Mouse (Mus musculus) hindbrain, embryonic 12.5 days (tissue): ENCODE data around the gene Peli1. TPM values are rescaled to one million over a fixed set of nuclear protein-coding genes. Genes with fewer than 3 reads are reported as not detected.
"Not testable (repeated sequence)": the region's sequence is repeated elsewhere in the genome, so short reads cannot be mapped to it uniquely, and the experiment has no call there.

ENCODE experiments used
- ATAC-seq: fragments of 200-750 bp; cut with Nextera tagmentation; 2 replicates; pipeline ENCODE4 v1.8.0; 2017; ENCODE audit warnings: moderate TSS enrichment; ENCODE audit not compliant: low FRiP score
- H3K27ac ChIP-seq: fragments of 300-500 bp; sonication (generic); 2 replicates; pipeline ENCODE4 v1.5.1; 2016; ENCODE audit warnings: mild to moderate bottlenecking
- H3K27me3 ChIP-seq: fragments of 300-500 bp; sonication (generic); 2 replicates; pipeline ENCODE4 v1.6.1; 2016; ENCODE audit warnings: mild to moderate bottlenecking
- H3K36me3 ChIP-seq: fragments of 300-500 bp; sonication (generic); 2 replicates; pipeline ENCODE4 v1.6.1; 2016; ENCODE audit warnings: mild to moderate bottlenecking
- H3K4me1 ChIP-seq: fragments of 300-500 bp; sonication (generic); 2 replicates; pipeline ENCODE4 v1.6.1; 2016
- H3K4me2 ChIP-seq: fragments of 300-500 bp; sonication (generic); replicated peaks from 2 replicates; pipeline ENCODE4 v1.6.1; 2016; ENCODE audit warnings: mild to moderate bottlenecking
- H3K4me3 ChIP-seq: fragments of 300-500 bp; sonication (generic); 2 replicates; pipeline ENCODE4 v1.5.1; 2016; ENCODE audit warnings: mild to moderate bottlenecking
- H3K9ac ChIP-seq: fragments of 300-500 bp; sonication (generic); 2 replicates; pipeline ENCODE4 v1.6.1; 2016; ENCODE audit warnings: mild to moderate bottlenecking, moderate library complexity
- H3K9me3 ChIP-seq: fragments of 300-500 bp; sonication (generic); replicated peaks from 2 replicates; pipeline ENCODE4 v1.6.1; 2016; ENCODE audit warnings: mild to moderate bottlenecking
- WGBS: fragments of 180-500 bp; shearing (Covaris S2); methylation state at CpG from one replicate; pipeline ENCODE4 v1.1.7; 2016; 5-methylcytosine and 5-hydroxymethylcytosine counted together
- polyA plus RNA-seq: library from polyadenylated mRNA; unstranded; fragments of >200 nt; fragmentation: Nextera tagmentation; extraction: Ambion mirVana; gene quantifications from 2 replicates; pipeline ENCODE4 v1.2.1, GENCODE M21; 2016

Gene Peli1
- polyA plus RNA-seq, 1 experiment from 2014 or later: 102 TPM

DNA sequence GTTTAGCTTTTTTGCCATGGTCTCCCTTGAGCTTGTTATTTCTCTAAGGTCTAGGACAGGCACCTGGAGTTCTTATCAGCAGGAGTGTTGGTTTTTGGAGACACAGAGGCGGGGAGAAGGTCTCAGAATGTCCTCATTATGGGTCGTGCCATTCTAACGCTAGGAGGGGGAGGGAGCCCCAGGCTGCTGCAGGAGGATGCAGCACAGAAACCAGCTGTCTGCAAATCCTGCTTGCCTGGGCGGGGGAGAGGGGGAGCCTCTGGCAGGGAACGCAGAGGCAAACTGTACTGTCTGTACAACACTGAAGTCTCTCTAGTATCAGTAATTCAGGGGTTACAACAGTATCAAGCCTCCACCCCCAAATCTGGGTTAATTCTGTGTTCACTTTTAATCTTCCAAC lies 72.6 kb downstream of the Peli1 start:
- Histone ChIP-seq H3K27me3 (no peaks in the 10 kb centered on the region), H3K9ac (no peak overlapping the region), H3K4me1 (peaks cover 15% of the 10 kb centered on the region), H3K9me3 (no peaks in the 10 kb centered on the region), H3K36me3 (no peaks in the 10 kb centered on the region), H3K4me2 (no peak overlapping the region), H3K27ac (no peak overlapping the region), H3K4me3 (no peak overlapping the region)
- ATAC-seq: 0 out of 2 replicates have a peak, but pooled peaks have one; percentile 32
- 5% methylated on average over 5 of the region's 5 CpGs for WGBS

DNA sequence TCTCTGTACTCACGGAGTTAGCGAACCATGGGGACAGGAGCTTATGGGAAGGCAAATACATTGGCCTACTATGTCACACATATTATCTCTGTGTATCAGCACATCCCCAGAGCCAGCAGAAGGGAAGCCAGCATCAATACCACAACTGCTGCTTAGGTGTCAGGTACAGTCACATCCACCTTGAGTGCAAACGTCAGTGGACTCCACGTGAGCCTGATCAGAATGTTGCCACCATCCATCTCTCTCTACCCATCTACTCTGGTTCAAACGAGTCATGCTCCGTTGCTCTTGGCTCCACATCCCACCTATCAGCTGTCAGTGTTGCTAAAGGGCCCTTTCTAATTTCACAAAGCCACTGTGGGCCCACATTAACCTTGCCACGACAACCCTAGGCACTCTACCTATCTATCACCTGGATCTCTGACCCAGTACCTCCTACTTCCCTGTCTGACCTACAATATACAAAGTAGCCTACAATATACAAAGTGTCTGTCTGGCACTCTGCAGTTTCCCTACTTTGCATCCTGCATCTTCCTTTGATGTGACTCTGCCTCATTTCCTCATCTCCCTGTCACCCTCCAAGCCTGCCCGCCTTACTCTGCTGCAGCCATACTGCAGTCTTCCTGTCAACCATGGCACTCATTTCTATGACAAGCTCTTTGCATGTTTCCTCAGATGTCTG lies 73.4 kb downstream of the Peli1 start:
- no peak overlapping the region for H3K4me2 ChIP-seq
- no peak overlapping the region for H3K27ac ChIP-seq
- no peak for ATAC-seq
- no peaks in the 10 kb centered on the region for H3K9me3 ChIP-seq
- peaks cover 15% of the 10 kb centered on the region for H3K4me1 ChIP-seq
- 57% methylated on average over 8 of the region's 8 CpGs for WGBS
- no peak overlapping the region for H3K9ac ChIP-seq
- H3K36me3 ChIP-seq: no peaks in the 10 kb centered on the region
- no peaks in the 10 kb centered on the region for H3K27me3 ChIP-seq
- H3K4me3 ChIP-seq: no peak overlapping the region

DNA sequence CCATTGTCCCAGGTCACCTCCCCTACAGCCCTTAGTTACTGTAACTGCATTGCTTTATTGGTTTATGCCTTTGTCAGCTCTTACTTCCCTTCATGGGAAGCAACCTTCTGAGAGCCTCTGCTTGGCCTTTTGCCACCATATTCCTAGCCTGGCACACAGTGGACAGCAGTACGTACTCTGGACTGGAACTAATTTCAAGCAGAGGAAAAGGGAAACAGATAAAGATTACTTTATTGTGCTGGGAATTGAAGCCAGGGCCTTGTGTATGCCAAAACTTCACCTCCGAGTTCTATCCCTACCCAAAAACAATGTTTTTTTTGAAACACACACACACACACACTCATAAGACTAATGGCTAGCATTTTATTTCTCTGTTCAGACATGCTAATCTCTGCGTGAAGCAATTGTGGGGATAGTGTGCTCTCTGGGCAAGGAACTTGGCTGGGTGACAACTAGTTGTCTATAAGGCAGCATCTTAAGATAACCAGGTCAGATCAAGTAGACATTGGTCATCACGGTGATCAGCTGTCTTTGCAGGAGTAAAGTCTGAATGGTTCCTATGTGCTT lies 74.0 kb downstream of the Peli1 start:
- H3K9ac ChIP-seq: no peak overlapping the region
- H3K4me3 ChIP-seq: no peak overlapping the region
- WGBS: 83% methylated on average over 4 of the region's 4 CpGs
- no peak overlapping the region for H3K4me2 ChIP-seq
- H3K27me3 ChIP-seq: no peaks in the 10 kb centered on the region
- no peak overlapping the region for H3K27ac ChIP-seq
- no peak for ATAC-seq
- H3K9me3 ChIP-seq: no peaks in the 10 kb centered on the region
- no peaks in the 10 kb centered on the region for H3K36me3 ChIP-seq
- H3K4me1 ChIP-seq: peaks cover 15% of the 10 kb centered on the region

DNA sequence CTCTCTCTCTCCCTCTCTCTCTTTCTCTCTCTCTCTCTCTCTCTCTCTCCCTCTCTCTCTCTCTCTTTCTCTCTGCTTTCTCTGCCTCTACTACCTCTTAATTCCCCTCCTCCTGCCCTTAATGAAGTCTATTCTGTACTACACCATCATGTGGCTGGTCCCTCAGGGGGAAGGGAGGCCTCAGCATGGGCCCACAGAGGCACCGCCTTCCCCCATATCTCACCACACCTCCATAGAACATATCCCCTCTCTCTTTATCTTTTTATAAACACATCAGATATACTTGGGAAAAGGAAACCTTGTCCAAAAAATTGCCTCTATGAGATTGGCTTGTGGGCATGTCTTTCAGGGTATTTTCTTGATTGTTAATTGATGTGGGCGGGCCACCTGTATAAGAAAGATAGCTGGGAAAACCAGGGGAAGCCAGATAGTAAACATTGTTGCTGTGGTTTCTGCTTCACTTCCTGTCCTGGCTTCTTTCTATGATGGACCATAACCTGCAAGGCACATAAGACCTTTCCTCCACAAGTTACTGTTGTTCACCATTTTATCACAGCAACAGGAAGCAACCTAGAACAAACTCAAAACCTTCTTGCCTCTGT lies 75.5 kb downstream of the Peli1 start:
- Histone ChIP-seq H3K36me3 (no peaks in the 10 kb centered on the region), H3K4me3 (no peak overlapping the region), H3K4me1 (peaks cover 15% of the 10 kb centered on the region), H3K27ac (no peak overlapping the region), H3K9me3 (no peaks in the 10 kb centered on the region), H3K9ac (no peak overlapping the region), H3K27me3 (no peaks in the 10 kb centered on the region), H3K4me2 (no peak overlapping the region)
- no peak for ATAC-seq
- WGBS: 95% methylated on average over 2 of the region's 2 CpGs

DNA sequence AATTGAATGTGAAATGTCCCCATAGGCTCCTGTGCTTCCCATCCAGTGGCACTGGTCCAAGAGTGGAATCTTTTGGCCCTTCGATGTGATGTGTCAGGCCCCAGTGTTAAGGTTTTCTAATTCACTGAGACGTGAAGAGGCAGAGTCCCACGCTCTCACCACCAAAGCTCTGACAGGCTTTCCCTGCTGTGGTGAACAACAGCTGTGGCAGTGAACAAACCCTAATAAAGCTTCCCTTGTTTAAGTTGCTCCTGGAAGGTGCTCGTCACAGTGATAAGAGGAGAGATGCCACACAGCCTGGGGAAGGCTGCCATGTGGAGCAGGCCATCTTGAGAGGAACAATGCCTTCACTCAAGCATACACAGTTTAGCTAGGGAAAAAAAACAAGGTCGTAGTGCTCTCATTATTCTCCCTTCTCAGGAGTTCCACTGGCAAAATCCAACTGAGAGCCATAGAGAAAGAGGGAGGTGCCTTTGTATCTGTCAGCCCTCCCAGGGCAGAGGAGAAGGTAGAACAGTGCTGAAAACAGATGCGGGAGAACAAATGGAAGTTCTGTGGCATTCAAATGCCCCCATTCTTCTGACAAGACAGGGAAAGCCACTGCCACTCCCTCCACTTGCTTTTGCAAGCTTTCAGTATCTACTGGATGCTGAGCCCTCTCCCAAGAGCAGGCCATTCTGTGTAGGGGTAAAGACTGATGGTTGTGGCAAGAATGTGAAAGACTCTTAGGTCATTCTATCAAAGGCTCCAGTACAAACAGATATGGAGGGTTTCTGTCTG lies 77.9 kb downstream of the Peli1 start:
- no peaks in the 10 kb centered on the region for H3K9me3 ChIP-seq
- no peak overlapping the region for H3K4me2 ChIP-seq
- no peaks in the 10 kb centered on the region for H3K36me3 ChIP-seq
- H3K27me3 ChIP-seq: no peaks in the 10 kb centered on the region
- H3K4me1 ChIP-seq: peaks cover 8% of the 10 kb centered on the region
- peak; percentile 50; the same call in 1 of the 2 replicates for ATAC-seq
- no peak overlapping the region for H3K27ac ChIP-seq
- WGBS: 25% methylated on average over 6 of the region's 6 CpGs
- H3K4me3 ChIP-seq: no peak overlapping the region
- no peak overlapping the region for H3K9ac ChIP-seq

GRCm38 (mm10) chr11:21169608-21169860 lies 78.4 kb downstream of the Peli1 start:
- H3K4me1 ChIP-seq, H3K9ac ChIP-seq, H3K27me3 ChIP-seq, H3K4me2 ChIP-seq, ATAC-seq, H3K36me3 ChIP-seq, H3K27ac ChIP-seq, H3K4me3 ChIP-seq, H3K9me3 ChIP-seq: not testable (repeated sequence)
- WGBS: 92% methylated on average over 1 of the region's 1 CpGs

GRCm38 (mm10) chr11:21172281-21172680 lies 81.2 kb downstream of the Peli1 start:
- Histone ChIP-seq H3K4me1 (no peaks in the 10 kb centered on the region), H3K36me3 (no peaks in the 10 kb centered on the region), H3K9ac (no peak overlapping the region), H3K27me3 (no peaks in the 10 kb centered on the region), H3K9me3 (no peaks in the 10 kb centered on the region), H3K4me3 (no peak overlapping the region), H3K4me2 (no peak overlapping the region), H3K27ac (no peak overlapping the region)
- 94% methylated on average over 3 of the region's 3 CpGs for WGBS
- no peak for ATAC-seq

DNA sequence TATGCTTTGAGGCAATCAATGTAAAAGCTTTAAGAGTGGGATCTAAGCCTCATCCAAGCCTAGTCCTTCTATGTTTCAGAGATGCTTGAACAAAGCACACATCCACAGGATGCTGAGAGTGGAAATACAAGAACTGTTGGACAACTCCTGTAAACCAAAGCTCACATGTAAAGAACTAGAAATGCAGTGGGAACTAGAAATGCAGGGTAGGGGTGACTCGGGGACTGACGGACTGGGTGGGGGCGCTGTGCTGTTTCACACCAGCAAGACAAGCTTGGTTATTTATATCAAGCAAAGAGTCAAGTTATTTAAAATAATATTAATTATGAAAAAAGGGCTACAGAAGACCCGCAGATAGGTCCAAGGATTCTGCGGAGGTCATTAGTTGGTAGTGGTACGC lies 82.8 kb downstream of the Peli1 start:
- no peak for ATAC-seq
- Histone ChIP-seq H3K4me2 (no peak overlapping the region), H3K9ac (no peak overlapping the region), H3K9me3 (no peaks in the 10 kb centered on the region), H3K27ac (no peak overlapping the region), H3K27me3 (no peaks in the 10 kb centered on the region), H3K4me3 (no peak overlapping the region), H3K4me1 (no peaks in the 10 kb centered on the region), H3K36me3 (no peaks in the 10 kb centered on the region)
- 93% methylated on average over 6 of the region's 6 CpGs for WGBS

DNA sequence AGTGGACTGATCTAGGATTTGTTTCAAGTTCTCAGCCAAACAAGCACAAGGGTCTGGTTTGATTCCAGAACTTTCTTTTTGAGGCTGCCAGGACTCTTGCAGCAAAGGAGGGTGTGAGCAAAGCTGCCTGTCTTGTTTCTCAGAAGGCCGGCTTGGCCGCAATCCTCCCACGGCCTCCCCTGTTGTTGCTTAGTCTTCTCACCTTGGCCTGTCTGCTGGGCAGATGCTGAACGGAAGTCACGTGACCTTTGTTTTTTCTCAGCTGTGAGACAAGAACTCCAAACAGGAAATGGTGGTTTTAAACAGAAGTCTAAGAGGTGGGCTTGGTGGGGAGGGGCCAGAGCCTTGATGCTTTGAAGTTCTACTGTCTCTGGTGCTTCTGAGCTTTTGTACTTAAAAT lies 83.3 kb downstream of the Peli1 start:
- no peak overlapping the region for H3K4me2 ChIP-seq
- H3K9ac ChIP-seq: no peak overlapping the region
- no peak overlapping the region for H3K27ac ChIP-seq
- H3K4me1 ChIP-seq: no peaks in the 10 kb centered on the region
- WGBS: 46% methylated on average over 5 of the region's 5 CpGs
- no peaks in the 10 kb centered on the region for H3K36me3 ChIP-seq
- ATAC-seq: no peak
- H3K9me3 ChIP-seq: no peaks in the 10 kb centered on the region
- H3K4me3 ChIP-seq: no peak overlapping the region
- H3K27me3 ChIP-seq: no peaks in the 10 kb centered on the region

- no peak for ATAC-seq
- no peak overlapping the region for H3K4me2 ChIP-seq
- H3K9ac ChIP-seq: no peak overlapping the region
- WGBS: 87% methylated on average over 7 of the region's 7 CpGs
- H3K27ac ChIP-seq: no peak overlapping the region
- H3K9me3 ChIP-seq: no peaks in the 10 kb centered on the region
- H3K4me3 ChIP-seq: no peak overlapping the region
- no peaks in the 10 kb centered on the region for H3K4me1 ChIP-seq
- no peaks in the 10 kb centered on the region for H3K27me3 ChIP-seq
- no peaks in the 10 kb centered on the region for H3K36me3 ChIP-seq
These were observed 84.0 kb downstream of the Peli1 start for GRCm38 (mm10) chr11:21175063-21175462.

DNA sequence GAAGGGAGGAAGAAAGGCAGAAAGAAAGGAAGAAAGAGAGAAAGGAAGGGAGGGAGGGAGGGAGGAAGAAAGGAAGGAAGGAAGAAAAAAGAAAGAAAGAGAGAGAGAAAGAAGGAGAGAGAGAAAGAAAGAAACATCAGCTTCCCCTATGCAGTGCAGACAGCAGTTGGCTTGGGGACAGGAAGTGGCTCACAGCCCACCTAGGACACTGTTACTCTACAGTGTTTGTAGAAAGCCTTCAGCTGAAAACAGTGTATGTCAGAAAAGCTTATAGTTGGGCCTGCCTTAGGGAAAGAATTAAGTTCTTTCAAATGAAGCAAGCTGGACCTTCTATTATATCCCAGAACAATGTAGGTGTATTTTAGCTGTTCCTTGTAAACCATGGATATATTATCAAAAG lies 85.4 kb downstream of the Peli1 start:
- H3K4me3 ChIP-seq: no peak overlapping the region
- H3K36me3 ChIP-seq: no peaks in the 10 kb centered on the region

GRCm38 (mm10) chr11:21178343-21178742 lies 87.3 kb downstream of the Peli1 start:
- H3K9ac ChIP-seq: no peak overlapping the region
- H3K27ac ChIP-seq: no peak overlapping the region
- no peak overlapping the region for H3K4me2 ChIP-seq
- no peaks in the 10 kb centered on the region for H3K36me3 ChIP-seq
- H3K9me3 ChIP-seq: no peaks in the 10 kb centered on the region
- no peaks in the 10 kb centered on the region for H3K27me3 ChIP-seq
- 67% methylated on average over 4 of the region's 4 CpGs for WGBS
- H3K4me3 ChIP-seq: no peak overlapping the region
- H3K4me1 ChIP-seq: no peaks in the 10 kb centered on the region
- ATAC-seq: no peak

More for the DNA sequence above, 85.4 kb downstream of the Peli1 start:
- Histone ChIP-seq H3K4me1 (no peaks in the 10 kb centered on the region), H3K9me3 (no peaks in the 10 kb centered on the region), H3K27me3 (no peaks in the 10 kb centered on the region), H3K4me2 (no peak overlapping the region), H3K27ac (no peak overlapping the region), H3K9ac (no peak overlapping the region)
- ATAC-seq: no peak
